Mouse (Mus musculus) cerebellum, adult 18-20 months (tissue): ENCODE results near the gene Slc35g3.
"Not testable (repeated sequence)": the region's sequence is repeated elsewhere in the genome, so short reads cannot be mapped to it uniquely, and the experiment has no call there.

Experiments
- DNase-seq, 2 experiments: peaks; one replicate each; pipeline ENCODE4 v3.0.0; 2021

The Slc35g3 gene

GRCm38 (mm10) chr11:69752686-69753085 is 9.1 kb downstream of the Slc35g3 start:
- DNase-seq: no peak

DNA sequence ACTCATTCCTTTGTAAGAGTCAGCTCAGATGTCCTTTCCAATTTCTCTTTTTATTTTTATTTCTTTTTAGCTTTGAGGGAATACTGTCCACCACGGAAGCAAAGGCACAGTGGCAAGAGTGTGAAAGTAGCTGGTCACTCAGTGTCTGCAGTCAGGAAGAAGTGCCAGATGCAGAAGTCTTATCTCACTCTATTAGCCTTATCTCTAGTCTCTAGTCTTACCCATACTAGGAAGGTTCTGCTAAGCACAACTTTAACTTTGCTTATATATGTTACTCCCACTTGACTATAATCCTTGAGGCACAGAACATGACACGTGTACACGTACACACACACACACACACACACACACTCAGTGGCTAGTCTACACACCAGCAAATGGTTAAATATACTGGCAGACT is 10.1 kb downstream of the Slc35g3 start:
- DNase-seq: no peak

GRCm38 (mm10) chr11:69731408-69731807 is 30.4 kb downstream of the Slc35g3 start:
- not testable (repeated sequence) for DNase-seq

DNA sequence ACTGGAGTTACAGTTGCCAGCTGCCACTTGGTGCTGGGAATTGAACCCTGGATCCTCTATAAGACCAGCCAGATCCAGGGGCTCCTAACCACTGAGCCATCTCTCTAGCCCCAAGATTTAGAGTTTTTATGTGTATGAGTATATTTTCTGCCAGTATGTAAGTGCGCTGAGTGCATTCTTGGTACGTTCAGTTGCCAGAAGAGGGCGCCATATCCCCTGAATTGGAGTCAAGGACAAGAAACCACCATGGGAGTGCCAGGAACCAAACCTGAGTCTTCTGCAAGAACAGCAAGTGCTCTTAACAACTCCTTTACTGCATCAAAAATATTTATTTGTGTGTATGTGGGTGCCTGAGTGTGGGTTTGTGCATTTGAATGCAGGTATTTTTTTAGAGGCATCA is 32.7 kb downstream of the Slc35g3 start:
- peak; percentile 56 to 63 for DNase-seq

DNA sequence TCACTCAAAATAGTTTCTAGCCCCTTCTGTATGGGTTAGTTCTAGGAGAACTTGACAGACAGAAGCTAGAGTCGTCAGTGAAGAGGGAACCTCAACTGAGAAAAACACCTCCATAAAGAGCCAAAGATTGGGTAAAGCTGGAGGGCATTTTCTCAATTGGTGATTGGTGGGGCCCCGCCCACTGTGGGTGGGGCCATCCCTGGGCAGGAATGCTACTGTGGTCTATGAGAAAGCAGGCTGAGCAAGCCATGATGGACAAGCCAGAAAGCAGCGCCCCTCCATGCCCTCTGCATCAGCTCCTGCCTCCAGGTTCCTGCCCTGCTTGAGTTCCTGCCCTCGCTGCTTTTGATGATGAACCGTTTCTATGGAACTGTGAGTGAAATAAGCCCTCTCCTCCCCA is 35.8 kb downstream of the Slc35g3 start:
- DNase-seq: no peak

DNA sequence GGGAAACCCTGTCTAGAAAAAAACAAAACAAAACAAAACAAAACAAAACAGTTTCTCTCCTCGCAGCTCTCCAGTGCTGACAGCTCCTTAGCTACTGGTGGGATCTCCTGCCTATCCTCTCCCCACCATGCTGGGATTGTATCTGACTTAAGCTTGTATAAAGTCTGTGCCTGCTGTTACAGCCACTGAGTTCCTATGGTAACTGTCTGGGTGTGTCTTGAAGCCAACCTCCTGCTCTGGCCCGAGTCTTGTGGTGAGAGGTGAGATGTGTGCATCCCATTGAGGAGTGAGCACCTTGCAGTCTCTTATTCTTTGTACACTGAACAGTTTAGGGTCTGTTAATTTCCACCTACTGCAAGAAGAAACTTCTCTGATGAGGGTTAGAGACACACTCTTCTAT is 38.7 kb downstream of the Slc35g3 start:
- DNase-seq: no peak

DNA sequence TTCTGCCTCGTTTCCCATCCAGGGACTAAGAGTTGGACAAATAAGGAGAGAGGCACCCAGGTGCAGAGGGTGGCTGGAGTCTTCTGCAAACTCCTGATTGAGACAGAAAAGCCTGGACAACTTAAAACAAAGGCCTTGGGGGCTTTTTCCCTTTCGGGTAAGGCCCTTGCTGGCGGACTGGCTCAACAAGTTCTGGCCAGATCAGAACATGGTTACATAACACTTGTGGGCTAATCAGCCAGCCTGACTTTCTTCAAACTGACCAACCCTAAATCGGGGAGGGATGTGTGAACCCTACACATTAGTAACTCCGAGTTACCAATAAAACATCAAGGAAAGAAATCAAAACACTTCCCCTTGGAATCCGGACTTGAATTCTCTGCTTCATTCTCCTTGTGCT is 40.9 kb downstream of the Slc35g3 start:
- DNase-seq: no peak

DNA sequence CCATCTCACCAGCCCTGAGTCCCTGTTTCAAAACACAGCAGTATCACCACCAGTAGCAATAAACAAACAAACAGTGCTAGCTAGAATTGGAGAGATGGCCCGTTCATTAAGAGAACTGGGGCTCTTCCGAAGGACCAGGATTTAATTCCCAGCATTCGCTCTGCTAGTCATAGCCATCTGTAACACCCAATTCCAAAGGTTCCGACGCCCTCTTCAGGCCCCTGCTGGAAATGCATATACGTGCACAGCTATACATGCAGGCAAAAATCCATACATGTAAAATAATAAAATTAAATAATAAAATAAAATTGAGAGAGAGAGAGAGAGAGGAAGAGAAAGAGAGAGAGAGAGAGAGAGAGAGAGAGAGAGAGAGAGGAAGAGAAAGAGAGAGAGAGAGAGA is 42.3 kb downstream of the Slc35g3 start:
- DNase-seq: no peak

- no peak for DNase-seq
Observed at GRCm38 (mm10) chr11:69718661-69719060, 43.1 kb downstream of the Slc35g3 start.

DNA sequence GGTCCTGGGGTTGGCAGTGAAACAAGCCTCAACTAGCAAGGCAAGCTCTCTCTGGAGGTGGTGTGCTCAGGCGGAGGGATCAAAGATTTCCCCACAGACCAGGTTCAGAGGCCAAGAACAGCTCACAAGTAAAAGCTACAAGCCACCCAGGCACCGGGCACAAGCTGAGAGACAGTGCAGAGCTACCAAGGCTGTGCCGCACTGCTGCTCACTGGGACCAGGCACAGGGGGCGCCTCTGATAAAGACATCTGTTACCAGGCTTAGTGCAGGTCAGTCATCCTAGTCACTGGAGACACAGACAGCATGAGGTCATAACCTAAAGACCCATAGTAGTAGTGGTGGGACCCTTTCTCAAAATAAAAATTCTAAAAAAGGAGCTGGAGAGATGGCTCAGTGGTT is 44.8 kb downstream of the Slc35g3 start:
- DNase-seq: no peak

GRCm38 (mm10) chr11:69715929-69716328 is 45.8 kb downstream of the Slc35g3 start:
- DNase-seq: no peak

DNA sequence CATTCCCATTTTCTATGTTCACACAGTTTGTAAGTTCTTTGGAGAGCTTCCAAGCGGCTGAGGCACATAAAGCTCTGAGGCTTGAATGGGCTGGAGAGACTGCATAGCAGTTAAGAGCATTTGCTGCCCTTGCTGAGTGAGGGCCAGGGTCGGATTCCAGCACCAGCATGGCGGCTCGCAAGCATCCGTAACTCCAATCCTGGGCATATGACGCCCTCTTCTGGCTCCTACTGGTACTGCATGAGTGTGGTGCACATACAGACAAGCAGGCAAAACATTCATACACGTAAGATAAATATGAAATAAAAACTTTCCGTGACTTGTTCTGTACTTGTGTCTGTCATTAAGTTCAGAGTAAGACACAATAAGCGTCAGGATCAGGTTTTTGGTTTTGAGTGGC is 46.3 kb downstream of the Slc35g3 start:
- no peak for DNase-seq

- no peak for DNase-seq
Observed at GRCm38 (mm10) chr11:69714636-69715329, 47.0 kb downstream of the Slc35g3 start.

GRCm38 (mm10) chr11:69712954-69713672 is 48.7 kb downstream of the Slc35g3 start:
- no peak for DNase-seq

DNA sequence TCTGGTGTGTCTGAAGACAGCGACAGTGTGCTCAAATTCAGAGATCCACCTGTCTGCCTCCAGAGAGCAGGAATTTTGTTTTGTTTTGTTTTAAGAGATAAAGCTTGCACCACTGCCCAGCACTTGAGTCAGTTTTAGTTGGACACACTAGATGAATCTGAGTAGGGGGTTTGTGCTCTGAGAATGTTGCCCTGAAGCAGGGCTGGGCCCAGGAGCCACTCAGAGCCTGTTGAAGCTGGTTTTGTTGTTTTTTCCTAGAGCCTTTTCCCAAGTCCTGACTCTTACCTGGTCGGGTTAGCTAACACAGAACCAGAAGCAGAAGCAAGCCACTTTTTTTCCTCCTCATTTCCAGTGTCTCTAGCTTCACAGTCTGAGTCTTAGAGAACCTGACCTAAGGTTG is 50.7 kb downstream of the Slc35g3 start:
- DNase-seq: no peak

GRCm38 (mm10) chr11:69710470-69710869 is 51.3 kb downstream of the Slc35g3 start:
- DNase-seq: no peak
